15 mouse cellular contexts compared by ENCODE assay signal in genomic region chr8:73244186-73244585, GRCm38 (mm10).
"Had no signal": no experiment of that assay in that cellular context is flagged by ENCODE, and none has a peak within 500 bp of the region (broad histone marks: within the 10 kb centered on the region; RNA-seq: fewer than 3 reads in every experiment).

No protein-coding gene starts in this region.

- H3K27me3 ChIP-seq: limb, embryonic 12.5 days; limb, embryonic 15.5 days; liver, embryonic 15.5 days; lung, embryonic 15.5 days; megakaryocyte, embryonic 14.5 days; midbrain, embryonic 13.5 days had no signal

- H3K4me3 ChIP-seq: limb, embryonic 12.5 days; limb, embryonic 15.5 days; liver, embryonic 15.5 days; lung, embryonic 15.5 days; megakaryocyte, embryonic 14.5 days; midbrain, embryonic 10.5 days; midbrain, embryonic 13.5 days had no signal

- DNase-seq: kidney, postnatal 14 days; kidney, postnatal 4 days; left cerebral cortex, postnatal 4 days; lung, adult 18-20 months; lung, postnatal 10 days; lung, postnatal 36 days; thymus, adult 18-20 months; thymus, postnatal 36 days had no signal

- H3K36me3 ChIP-seq: limb, embryonic 12.5 days; limb, embryonic 15.5 days; liver, embryonic 15.5 days; lung, embryonic 15.5 days had no signal
